Mouse (Mus musculus): Measurements from ENCODE around the gene Atf4. TPM values are rescaled to one million over a fixed set of nuclear protein-coding genes. Genes with fewer than 3 reads are reported as not detected.

Atf4 gene
- polyA plus RNA-seq, 1 experiment from 2014 or later = 104 TPM

Other genes starting within 250 kb of the Atf4 start
- gene Pdgfb, start 240.2 kb upstream of the Atf4 start, polyA plus RNA-seq (2016; fragmentation: Nextera tagmentation; extraction: Ambion mirVana) = 1.4 and 1.6 TPM in 2 replicates
- 5.9 and 7.0 TPM in 2 replicates for gene Syngr1, start 163.8 kb upstream of the Atf4 start, polyA plus RNA-seq (2016; fragmentation: Nextera tagmentation; extraction: Ambion mirVana)
- 1,034 and 1,049 TPM in 2 replicates for gene Rpl3, start 163.3 kb upstream of the Atf4 start, polyA plus RNA-seq (2016; fragmentation: Nextera tagmentation; extraction: Ambion mirVana)
- 43.3 and 45.3 TPM in 2 replicates for gene Tab1, start 122.1 kb upstream of the Atf4 start, polyA plus RNA-seq (2016; fragmentation: Nextera tagmentation; extraction: Ambion mirVana)
- gene Mgat3, start 81.5 kb upstream of the Atf4 start, polyA plus RNA-seq (2016; fragmentation: Nextera tagmentation; extraction: Ambion mirVana) = 6.3 and 7.6 TPM in 2 replicates
- gene Mief1, start 21.2 kb upstream of the Atf4 start, polyA plus RNA-seq (2016; fragmentation: Nextera tagmentation; extraction: Ambion mirVana) = 44.4 and 44.5 TPM in 2 replicates
- not detected in 2 replicates for gene AC140267.1, start 19.3 kb upstream of the Atf4 start, polyA plus RNA-seq (2016; fragmentation: Nextera tagmentation; extraction: Ambion mirVana)
- gene Rps19bp1, start 9.1 kb downstream of the Atf4 start, polyA plus RNA-seq (2016; fragmentation: Nextera tagmentation; extraction: Ambion mirVana) = 68.1 and 73.2 TPM in 2 replicates
- gene Cacna1i, start 32.1 kb downstream of the Atf4 start, polyA plus RNA-seq (2016; fragmentation: Nextera tagmentation; extraction: Ambion mirVana) = 0.02 and 0.03 TPM in 2 replicates

Data from embryonic facial prominence, embryonic 10.5 days (tissue).